Mouse (Mus musculus): ENCODE results near the gene Elovl5. TPM values are rescaled to one million over a fixed set of nuclear protein-coding genes. Genes with fewer than 3 reads are reported as not detected.
A peak's percentile ranks its signal among the peaks of the same experiment; 100 is the strongest.

Elovl5 gene
- polyA plus RNA-seq, 1 experiment from 2014 or later: 91.2 TPM

DNA sequence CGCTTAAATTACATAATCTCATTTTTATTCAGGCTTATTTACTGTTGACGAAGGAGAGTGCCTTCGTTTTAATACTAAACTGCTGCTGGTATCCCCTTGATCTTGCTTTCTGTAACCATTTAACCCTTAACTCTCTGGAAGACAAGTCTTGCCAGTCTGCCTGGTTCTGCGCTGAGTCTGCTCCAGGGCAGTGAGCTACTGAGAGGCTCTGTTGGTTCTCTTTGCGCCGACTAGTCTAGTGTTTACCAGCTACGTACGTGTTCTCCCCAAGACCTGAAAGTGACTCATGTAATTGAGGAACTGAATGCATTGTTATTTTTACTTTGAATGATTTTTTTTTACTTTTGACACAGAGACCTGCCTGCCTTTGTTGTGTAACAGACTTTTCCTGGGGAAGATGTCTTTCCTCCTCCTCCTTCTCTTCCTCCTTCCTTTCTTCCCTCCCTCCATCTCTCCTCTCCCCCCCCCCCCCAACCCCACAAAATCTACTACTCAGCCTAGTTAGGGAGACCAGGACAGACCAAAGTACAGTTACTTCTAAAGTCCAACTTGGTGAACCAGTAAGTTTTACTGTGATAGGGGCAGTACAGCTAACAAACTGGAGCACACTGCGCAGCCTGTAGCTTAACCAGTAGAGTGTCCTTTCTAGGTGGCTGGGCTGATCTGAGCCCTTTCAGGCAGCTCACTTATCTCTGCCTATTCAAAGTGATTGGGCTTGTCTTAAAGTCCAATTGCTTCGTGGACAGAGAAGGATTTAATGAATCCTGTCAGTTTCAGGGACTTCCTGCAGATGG is 18.9 kb downstream of the Elovl5 start:
- Histone ChIP-seq H3K9me3 (replicated peaks; ENCODE audit: control insufficient read depth, low read length) (no peaks in the 10 kb centered on the region), H3K4me1 (ENCODE audit: control insufficient read depth, insufficient read depth, low read length) (peaks cover 56% of the 10 kb centered on the region), H3K36me3 (ENCODE audit: control insufficient read depth, insufficient read depth, low read length) (no peaks in the 10 kb centered on the region), H3K27ac (ENCODE audit: low read depth, low read length) (no peak overlapping the region), H3K4me3 (ENCODE audit: low read depth, low read length) (no peak overlapping the region), H3K4me2 (no peak overlapping the region), H3K27me3 (ENCODE audit: control insufficient read depth, insufficient read depth, low read length) (no peaks in the 10 kb centered on the region), H3K9ac (ENCODE audit: low read depth, low read length) (no peak overlapping the region)
- WGBS (ENCODE audit: insufficient replicate concordance): 72% methylated on average over 10 of the region's 10 CpGs
- no peak for ATAC-seq (replicated peaks; ENCODE audit: insufficient number of reproducible peaks, low FRiP score, low TSS enrichment)

GRCm38 (mm10) chr9:77937875-77938274 is 20.7 kb downstream of the Elovl5 start:
- H3K27ac ChIP-seq (ENCODE audit: low read depth, low read length): no peak overlapping the region
- H3K36me3 ChIP-seq (ENCODE audit: control insufficient read depth, insufficient read depth, low read length): no peaks in the 10 kb centered on the region
- no peaks in the 10 kb centered on the region for H3K9me3 ChIP-seq (replicated peaks; ENCODE audit: control insufficient read depth, low read length)
- H3K4me1 ChIP-seq (ENCODE audit: control insufficient read depth, insufficient read depth, low read length): peaks cover 59% of the 10 kb centered on the region
- 68% methylated on average over 11 of the region's 11 CpGs for WGBS (ENCODE audit: insufficient replicate concordance)
- no peak overlapping the region for H3K4me3 ChIP-seq (ENCODE audit: low read depth, low read length)
- no peak for ATAC-seq (replicated peaks; ENCODE audit: insufficient number of reproducible peaks, low FRiP score, low TSS enrichment)
- no peak overlapping the region for H3K9ac ChIP-seq (ENCODE audit: low read depth, low read length)
- no peak overlapping the region for H3K4me2 ChIP-seq
- no peaks in the 10 kb centered on the region for H3K27me3 ChIP-seq (ENCODE audit: control insufficient read depth, insufficient read depth, low read length)

DNA sequence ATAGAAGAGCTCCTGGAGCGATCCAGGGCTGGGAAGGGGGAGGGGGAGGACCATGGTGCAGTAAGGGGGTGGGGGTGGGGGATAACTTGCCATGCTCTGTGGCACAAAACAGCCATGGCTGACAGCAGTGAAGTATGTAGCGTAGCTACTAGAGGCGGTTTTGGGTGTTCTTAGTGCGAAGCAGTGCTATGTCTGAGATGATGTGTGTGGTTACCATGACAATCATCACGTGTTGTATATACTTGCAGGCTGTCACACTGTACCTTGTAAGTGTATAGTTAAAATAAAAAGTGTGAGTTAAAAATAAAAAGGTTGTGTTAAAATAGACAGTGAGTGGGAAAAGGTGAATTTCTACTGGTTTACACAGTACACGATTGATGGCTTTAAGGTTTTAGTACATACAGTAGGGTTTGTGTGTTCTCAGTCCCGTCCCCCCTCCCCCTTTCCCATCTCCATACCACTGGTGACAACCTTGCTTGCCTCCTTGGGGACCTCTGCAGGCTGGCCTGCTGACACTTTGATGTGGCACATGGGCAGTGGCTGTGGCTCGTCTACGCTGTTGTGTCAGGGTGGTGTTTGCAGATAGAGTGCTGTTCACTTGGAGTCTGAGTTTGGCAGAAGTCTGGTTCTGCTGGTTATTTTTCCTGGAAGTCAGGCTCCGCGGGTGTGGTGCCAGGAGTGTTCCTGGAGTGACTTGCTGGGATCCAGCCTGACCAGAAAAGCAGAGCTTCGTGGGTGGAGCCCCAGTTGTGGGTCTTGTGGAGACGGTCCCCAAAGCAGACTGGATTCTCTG is 21.8 kb downstream of the Elovl5 start:
- no peaks in the 10 kb centered on the region for H3K36me3 ChIP-seq (ENCODE audit: control insufficient read depth, insufficient read depth, low read length)
- 40% methylated on average over 13 of the region's 13 CpGs for WGBS (ENCODE audit: insufficient replicate concordance)
- 0 out of 2 replicates have a peak, but pooled peaks have one; percentile 36 for ATAC-seq (replicated peaks; ENCODE audit: insufficient number of reproducible peaks, low FRiP score, low TSS enrichment)
- H3K4me1 ChIP-seq (ENCODE audit: control insufficient read depth, insufficient read depth, low read length): peaks cover 59% of the 10 kb centered on the region
- H3K4me2 ChIP-seq: peak overlapping the region; percentile 52
- H3K27me3 ChIP-seq (ENCODE audit: control insufficient read depth, insufficient read depth, low read length): no peaks in the 10 kb centered on the region
- no peak overlapping the region for H3K4me3 ChIP-seq (ENCODE audit: low read depth, low read length)
- H3K9ac ChIP-seq (ENCODE audit: low read depth, low read length): 0 out of 2 replicates have a peak overlapping the region, but pooled peaks have one; percentile 56
- H3K9me3 ChIP-seq (replicated peaks; ENCODE audit: control insufficient read depth, low read length): no peaks in the 10 kb centered on the region
- H3K27ac ChIP-seq (ENCODE audit: low read depth, low read length): peak overlapping the region; percentile 82

- Histone ChIP-seq H3K4me2 (peak overlapping the region; percentile 52), H3K4me1 (ENCODE audit: control insufficient read depth, insufficient read depth, low read length) (peaks cover 59% of the 10 kb centered on the region), H3K9ac (ENCODE audit: low read depth, low read length) (0 out of 2 replicates have a peak overlapping the region, but pooled peaks have one; percentile 56), H3K27me3 (ENCODE audit: control insufficient read depth, insufficient read depth, low read length) (no peaks in the 10 kb centered on the region), H3K4me3 (ENCODE audit: low read depth, low read length) (no peak overlapping the region), H3K36me3 (ENCODE audit: control insufficient read depth, insufficient read depth, low read length) (no peaks in the 10 kb centered on the region), H3K9me3 (replicated peaks; ENCODE audit: control insufficient read depth, low read length) (no peaks in the 10 kb centered on the region), H3K27ac (ENCODE audit: low read depth, low read length) (peak overlapping the region; percentile 82)
- no peak for ATAC-seq (replicated peaks; ENCODE audit: insufficient number of reproducible peaks, low FRiP score, low TSS enrichment)
- WGBS (ENCODE audit: insufficient replicate concordance): 40% methylated on average over 5 of the region's 5 CpGs
These were observed 22.4 kb downstream of the Elovl5 start for GRCm38 (mm10) chr9:77939554-77939920.

DNA sequence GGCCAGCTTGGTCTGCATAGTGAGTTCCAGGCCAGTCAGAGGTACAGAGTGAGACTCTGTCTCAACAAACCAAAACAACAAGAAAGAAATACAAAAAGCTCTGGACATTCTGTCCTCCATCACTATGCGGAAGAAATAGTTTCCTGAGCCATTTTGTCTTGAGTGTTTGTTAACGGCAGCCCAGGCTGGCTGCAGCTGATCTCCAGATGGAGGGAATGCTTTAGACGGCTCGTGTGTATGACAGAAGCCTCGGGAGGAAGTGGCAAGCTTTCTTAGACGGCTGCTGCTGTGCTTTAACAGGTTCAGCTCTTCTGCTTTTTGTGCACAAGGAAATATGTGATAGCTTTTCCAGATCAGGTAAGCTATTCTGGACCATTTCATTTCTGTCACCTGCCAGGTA is 23.9 kb downstream of the Elovl5 start:
- Histone ChIP-seq H3K27ac (ENCODE audit: low read depth, low read length) (no peak overlapping the region), H3K27me3 (ENCODE audit: control insufficient read depth, insufficient read depth, low read length) (no peaks in the 10 kb centered on the region), H3K4me1 (ENCODE audit: control insufficient read depth, insufficient read depth, low read length) (peaks cover 59% of the 10 kb centered on the region), H3K9ac (ENCODE audit: low read depth, low read length) (no peak overlapping the region), H3K4me3 (ENCODE audit: low read depth, low read length) (no peak overlapping the region), H3K9me3 (replicated peaks; ENCODE audit: control insufficient read depth, low read length) (no peaks in the 10 kb centered on the region), H3K4me2 (no peak overlapping the region), H3K36me3 (ENCODE audit: control insufficient read depth, insufficient read depth, low read length) (no peaks in the 10 kb centered on the region)
- ATAC-seq (replicated peaks; ENCODE audit: insufficient number of reproducible peaks, low FRiP score, low TSS enrichment): no peak
- 35% methylated on average over 6 of the region's 6 CpGs for WGBS (ENCODE audit: insufficient replicate concordance)

- Histone ChIP-seq H3K27me3 (ENCODE audit: control insufficient read depth, insufficient read depth, low read length) (no peaks in the 10 kb centered on the region), H3K4me3 (ENCODE audit: low read depth, low read length) (no peak overlapping the region), H3K4me1 (ENCODE audit: control insufficient read depth, insufficient read depth, low read length) (peaks cover 56% of the 10 kb centered on the region), H3K27ac (ENCODE audit: low read depth, low read length) (no peak overlapping the region), H3K36me3 (ENCODE audit: control insufficient read depth, insufficient read depth, low read length) (no peaks in the 10 kb centered on the region), H3K9ac (ENCODE audit: low read depth, low read length) (no peak overlapping the region), H3K9me3 (replicated peaks; ENCODE audit: control insufficient read depth, low read length) (no peaks in the 10 kb centered on the region), H3K4me2 (no peak overlapping the region)
- 33% methylated on average over 9 of the region's 9 CpGs for WGBS (ENCODE audit: insufficient replicate concordance)
- no peak for ATAC-seq (replicated peaks; ENCODE audit: insufficient number of reproducible peaks, low FRiP score, low TSS enrichment)
These were observed 24.7 kb downstream of the Elovl5 start for GRCm38 (mm10) chr9:77941836-77942235.

DNA sequence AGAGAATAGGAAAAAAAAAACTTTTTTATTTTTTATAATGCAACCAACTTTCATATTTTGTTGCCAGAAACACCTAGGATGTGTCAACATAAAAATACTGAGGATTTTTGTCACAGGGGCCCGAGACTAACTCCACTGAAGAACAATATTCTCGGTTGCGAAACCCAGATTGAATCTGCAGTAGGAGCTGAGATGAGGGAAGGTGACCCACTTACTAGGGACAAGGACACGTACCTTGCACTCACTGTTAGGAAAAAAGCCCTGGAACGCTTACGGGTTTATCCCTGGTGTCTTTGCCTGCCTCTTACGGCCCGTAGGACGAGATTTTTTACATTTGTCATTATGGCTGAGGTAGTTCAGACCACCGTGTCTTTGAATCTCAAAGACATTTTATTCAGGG is 25.2 kb downstream of the Elovl5 start:
- Histone ChIP-seq H3K27ac (ENCODE audit: low read depth, low read length) (no peak overlapping the region), H3K36me3 (ENCODE audit: control insufficient read depth, insufficient read depth, low read length) (no peaks in the 10 kb centered on the region), H3K9me3 (replicated peaks; ENCODE audit: control insufficient read depth, low read length) (no peaks in the 10 kb centered on the region)

DNA sequence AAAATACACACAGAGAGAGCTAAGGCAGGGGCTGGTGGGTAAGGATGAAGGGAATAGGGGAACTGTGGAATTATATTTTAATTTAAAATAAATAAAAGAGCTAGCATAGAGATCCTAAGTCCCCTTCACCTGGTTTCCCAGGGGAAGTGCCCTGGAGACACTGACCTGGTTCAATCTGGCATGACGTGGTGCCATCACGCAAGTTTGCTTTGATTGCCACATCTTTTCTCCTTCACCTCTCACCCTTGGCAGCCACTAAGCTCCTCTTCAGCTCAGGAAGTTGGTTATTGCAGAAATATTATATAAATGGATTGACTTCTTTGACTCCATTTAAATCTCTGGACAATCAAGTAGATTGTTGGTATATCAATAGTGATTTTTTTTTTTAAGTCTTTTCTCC is 26.2 kb downstream of the Elovl5 start:
- Histone ChIP-seq H3K36me3 (ENCODE audit: control insufficient read depth, insufficient read depth, low read length) (no peaks in the 10 kb centered on the region), H3K9me3 (replicated peaks; ENCODE audit: control insufficient read depth, low read length) (no peaks in the 10 kb centered on the region), H3K27me3 (ENCODE audit: control insufficient read depth, insufficient read depth, low read length) (no peaks in the 10 kb centered on the region), H3K4me2 (no peak overlapping the region), H3K4me1 (ENCODE audit: control insufficient read depth, insufficient read depth, low read length) (peaks cover 43% of the 10 kb centered on the region), H3K4me3 (ENCODE audit: low read depth, low read length) (no peak overlapping the region), H3K9ac (ENCODE audit: low read depth, low read length) (no peak overlapping the region), H3K27ac (ENCODE audit: low read depth, low read length) (no peak overlapping the region)
- WGBS (ENCODE audit: insufficient replicate concordance): 92% methylated on average over 2 of the region's 2 CpGs
- no peak for ATAC-seq (replicated peaks; ENCODE audit: insufficient number of reproducible peaks, low FRiP score, low TSS enrichment)

More for the DNA sequence above, 25.2 kb downstream of the Elovl5 start:
- 70% methylated on average over 10 of the region's 10 CpGs for WGBS (ENCODE audit: insufficient replicate concordance)
- Histone ChIP-seq H3K9ac (ENCODE audit: low read depth, low read length) (no peak overlapping the region), H3K4me3 (ENCODE audit: low read depth, low read length) (no peak overlapping the region), H3K27me3 (ENCODE audit: control insufficient read depth, insufficient read depth, low read length) (no peaks in the 10 kb centered on the region), H3K4me1 (ENCODE audit: control insufficient read depth, insufficient read depth, low read length) (peaks cover 50% of the 10 kb centered on the region), H3K4me2 (no peak overlapping the region)
- no peak for ATAC-seq (replicated peaks; ENCODE audit: insufficient number of reproducible peaks, low FRiP score, low TSS enrichment)
